Mouse (Mus musculus) urinary bladder, postnatal 4 days (tissue): ENCODE data around the gene D130040H23Rik.
A peak's percentile ranks its signal among the peaks of the same experiment; 100 is the strongest.
"Not testable (repeated sequence)": the region's sequence is repeated elsewhere in the genome, so short reads cannot be mapped to it uniquely, and the experiment has no call there.

Source experiments
- DNase-seq, 2 experiments: peaks; one replicate each; pipeline ENCODE4 v3.0.0; 2021 to 2022; ENCODE audit warnings: low spot score in 2 of 2

D130040H23Rik gene

DNA sequence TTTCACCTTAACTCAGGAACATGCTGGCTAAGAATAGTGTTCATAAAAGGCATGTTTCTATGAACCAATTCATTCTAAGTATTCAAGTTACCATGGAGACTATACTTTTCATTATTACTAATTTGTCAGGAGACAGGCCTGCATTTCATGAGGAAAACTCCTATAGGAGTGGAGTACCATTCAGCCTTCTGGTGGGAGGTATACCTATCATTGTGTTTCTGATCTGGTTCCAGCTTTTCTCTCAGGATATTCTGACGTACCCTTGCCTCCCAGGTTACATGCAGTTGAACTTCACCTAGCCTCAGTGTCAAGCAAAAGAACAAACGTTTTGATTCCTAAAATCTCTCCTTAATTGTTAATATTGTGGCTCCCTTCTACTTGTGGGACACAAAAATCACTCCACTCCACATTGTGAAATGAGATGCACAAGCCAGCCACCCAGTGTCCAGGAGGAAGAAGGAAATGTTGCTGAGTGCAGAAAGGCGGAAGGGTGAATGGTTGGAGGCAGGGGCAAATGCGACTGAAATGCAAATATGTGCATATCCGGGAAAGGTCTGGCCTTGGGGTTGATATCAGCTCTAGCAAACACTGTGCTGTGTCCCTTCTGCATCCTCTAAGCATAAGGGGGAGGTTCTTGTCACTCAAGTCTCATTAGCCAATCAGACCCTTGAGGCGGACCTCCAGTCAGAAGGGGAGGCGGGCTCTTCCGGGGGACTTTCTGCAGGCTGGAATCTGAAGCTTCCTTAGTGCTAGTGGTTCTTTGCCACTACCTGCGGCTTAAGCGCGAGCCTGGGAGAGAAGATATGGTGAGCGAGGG, at the start of gene D130040H23Rik:
D130040H23Rik (plus strand) TSS at position 695 of the 817 bp plus-strand sequence.
- peak; percentile 65 to 66 for DNase-seq

DNA sequence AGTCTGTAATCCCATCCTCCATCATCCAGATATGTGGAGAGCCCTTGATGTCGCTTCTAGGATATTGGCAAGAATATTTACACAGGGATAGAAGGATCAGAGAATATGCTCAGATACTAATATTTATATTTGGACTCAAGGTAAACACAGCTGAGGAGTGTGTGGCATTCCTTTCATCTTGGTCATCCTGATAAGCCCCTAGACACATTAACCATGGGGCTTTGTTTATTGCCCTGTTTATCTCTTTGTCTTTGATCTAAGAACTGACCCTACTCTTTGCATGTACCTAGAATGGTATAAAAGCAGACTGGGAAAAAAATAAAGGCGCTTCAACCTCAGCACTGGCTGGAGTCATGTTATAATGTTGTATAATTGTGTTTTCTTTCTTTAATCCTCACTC, 28.3 kb upstream of the D130040H23Rik start:
- DNase-seq: no peak

DNA sequence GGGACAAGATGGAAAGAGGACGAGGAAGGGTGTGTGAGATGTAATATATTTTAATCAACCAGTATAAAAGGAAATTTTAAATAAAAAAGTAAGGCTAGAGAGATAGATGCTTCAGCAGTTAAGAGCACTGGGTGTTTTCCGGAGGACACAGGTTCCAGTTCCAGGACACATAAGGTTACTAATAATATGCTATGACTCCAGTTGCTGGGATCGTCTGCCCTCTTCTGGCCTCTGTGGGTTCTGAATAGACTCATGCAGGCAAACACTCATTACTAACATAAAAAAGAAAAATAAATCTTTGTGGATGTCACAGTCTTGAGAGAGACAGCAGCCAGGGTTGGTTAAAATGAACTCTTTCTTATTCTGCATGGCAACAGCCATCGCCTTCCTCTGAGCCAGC, 2.4 kb upstream of the D130040H23Rik start:
- no peak for DNase-seq

DNA sequence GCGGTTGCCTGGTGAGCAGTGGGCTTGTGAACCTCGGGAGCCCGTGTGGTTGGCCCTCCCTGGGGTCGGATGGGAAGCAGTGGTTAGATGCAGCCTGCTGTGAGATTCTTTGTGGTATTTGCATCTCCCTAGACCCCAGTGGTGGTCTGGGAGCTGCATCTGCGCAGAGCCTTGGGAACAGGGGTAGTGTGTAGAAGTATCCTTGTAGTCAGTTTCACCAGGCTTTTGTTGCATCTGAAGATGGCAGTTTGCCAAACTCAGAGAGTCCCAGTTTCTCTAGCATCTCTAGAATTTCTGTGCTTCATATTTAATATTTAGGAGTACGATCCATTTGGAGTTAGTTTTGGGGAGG, 299 bp downstream of the D130040H23Rik start:
- no peak for DNase-seq

DNA sequence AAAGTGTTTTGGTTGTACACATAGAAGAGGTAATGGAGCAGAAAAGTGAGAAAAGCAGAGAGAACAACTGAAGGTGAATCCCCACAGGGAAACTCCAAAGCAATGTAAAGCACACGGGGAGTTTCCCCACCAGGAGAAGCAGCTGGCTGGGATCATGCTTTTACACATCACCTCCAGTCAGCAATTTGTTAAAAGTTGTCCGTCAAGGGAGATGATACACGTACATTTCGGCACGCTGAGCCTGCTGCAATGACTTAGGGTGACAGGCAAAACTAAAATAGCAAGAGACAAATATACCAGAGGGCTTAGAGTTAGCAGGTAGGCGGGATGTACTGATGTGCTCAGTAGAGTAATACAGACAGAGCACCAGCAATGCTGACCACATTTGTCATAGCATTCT, 1.6 kb downstream of the D130040H23Rik start:
- no peak for DNase-seq

DNA sequence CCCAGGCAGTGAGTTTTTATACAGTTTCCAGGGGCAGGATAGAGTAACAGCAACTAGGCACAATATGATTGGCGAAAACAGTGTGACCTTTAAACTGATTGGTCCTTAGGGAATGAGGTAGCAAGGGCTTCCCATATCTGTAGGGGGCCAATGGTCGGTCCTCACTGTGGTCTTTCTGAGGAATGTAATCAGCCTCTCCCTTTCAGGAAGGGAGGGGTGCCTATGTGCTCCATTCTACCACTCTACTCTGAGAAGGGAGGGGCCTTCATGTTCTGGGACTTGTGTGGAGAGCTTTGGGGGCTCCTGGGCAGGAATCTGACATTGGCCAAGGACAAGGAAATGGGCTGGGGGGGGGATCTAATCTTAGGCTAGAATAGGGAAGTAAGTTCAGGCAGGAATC, 53.9 kb downstream of the D130040H23Rik start:
- no peak for DNase-seq

DNA sequence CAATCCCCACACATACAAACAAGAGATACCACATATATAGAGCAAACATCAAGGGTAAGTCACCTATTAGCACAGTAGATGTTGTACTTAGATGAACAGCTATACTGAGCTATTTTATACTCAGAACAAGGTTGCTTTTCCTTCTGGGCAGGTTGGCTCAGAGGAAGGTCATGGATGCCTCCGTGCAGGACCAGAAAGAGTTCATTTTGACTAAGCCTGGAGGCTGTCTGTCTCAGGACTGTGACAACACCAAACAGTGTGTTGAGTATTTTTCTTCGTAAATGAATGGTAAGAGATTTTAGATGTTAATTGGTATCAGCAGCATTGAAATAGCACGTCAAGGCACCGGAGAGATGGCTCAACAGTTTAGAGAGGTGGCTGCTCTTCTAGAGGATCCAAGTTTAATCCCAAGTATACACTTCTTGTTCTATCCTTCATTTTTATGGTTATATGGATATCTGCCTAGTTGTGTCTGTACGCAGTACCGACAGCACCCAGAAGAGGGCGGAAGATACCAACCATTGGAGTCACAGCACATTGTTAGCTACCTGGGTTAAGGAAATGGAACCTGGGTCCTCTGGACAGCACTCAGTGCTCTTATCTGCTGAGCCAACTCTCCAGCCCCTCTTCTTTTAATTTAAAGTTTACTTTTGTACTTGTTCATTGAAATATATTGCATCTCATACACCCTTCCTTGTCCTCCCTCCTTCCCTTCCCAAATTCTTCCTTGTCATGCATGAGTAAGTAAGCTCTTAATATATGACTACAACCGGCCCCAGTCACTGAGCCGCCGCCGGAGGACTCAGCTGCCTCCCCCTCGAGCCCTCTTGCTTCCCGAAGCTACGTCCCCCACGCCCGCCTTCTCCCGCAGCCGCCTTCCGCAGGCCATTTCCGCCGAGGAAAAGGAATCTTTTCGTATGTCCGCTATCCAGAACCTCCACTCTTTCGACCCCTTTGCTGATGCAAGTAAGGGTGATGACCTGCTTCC, 57.7 kb downstream of the D130040H23Rik start:
- DNase-seq: peak; percentile 54 to 84

DNA sequence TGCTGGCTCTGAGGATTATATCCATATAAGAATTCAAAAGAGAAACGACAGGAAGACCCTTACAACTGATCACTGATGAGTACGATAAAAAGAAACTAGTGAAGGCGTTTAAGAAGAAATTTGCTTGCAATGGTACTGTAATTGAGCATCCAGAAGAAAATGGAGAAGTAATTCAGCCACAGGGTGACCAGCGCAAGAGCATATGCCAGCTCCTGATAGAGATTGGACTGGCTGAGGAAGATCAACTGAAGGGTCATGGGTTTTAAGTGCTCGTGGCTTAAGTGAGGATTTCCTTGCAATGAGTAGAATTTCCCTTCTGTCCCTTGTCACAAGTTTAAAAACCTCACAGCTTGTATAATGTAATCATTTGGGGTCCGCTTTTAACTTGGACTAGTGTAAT, 58.4 kb downstream of the D130040H23Rik start:
- not testable (repeated sequence) for DNase-seq
